Mouse (Mus musculus): ENCODE results near the gene Cdh12. TPM values are rescaled to one million over a fixed set of nuclear protein-coding genes. Genes with fewer than 3 reads are reported as not detected.

Gene Cdh12
- total and polyA plus RNA-seq, 3 experiments: 0.13 to 0.16 TPM; not detected in 1

GRCm38 (mm10) chr15:20642905-20643414, 193.9 kb downstream of the Cdh12 start:
- Histone ChIP-seq H3K4me2 (ENCODE audit: insufficient read depth, low read depth, poor library complexity, severe bottlenecking) (no peak overlapping the region), H3K9me3 (replicated peaks; ENCODE audit: low read length) (peaks cover 19% of the 10 kb centered on the region), H3K79me2 (replicated peaks; ENCODE audit: control insufficient read depth, extremely low read depth, insufficient read depth, poor library complexity, severe bottlenecking) (no peaks in the 10 kb centered on the region), H3K27ac (ENCODE audit: insufficient read depth, low read depth) (no peak overlapping the region), H3K4me3 (replicated peaks in 1 of 3; ENCODE audit: low read depth in 2 of 3, low read length in 2 of 3, poor library complexity in 1 of 3) (no peak overlapping the region), H3K9ac (ENCODE audit: insufficient read depth, low read depth) (no peak overlapping the region), H3K4me1 (ENCODE audit: control insufficient read depth in 1 of 2, insufficient read depth in 2 of 2) (no peaks in the 10 kb centered on the region), H3K36me3 (replicated peaks in 1 of 2; ENCODE audit: control insufficient read depth in 1 of 2, insufficient read depth in 1 of 2, low read length in 1 of 2) (no peaks in the 10 kb centered on the region), H3K27me3 (replicated peaks) (no peaks in the 10 kb centered on the region)
- dilution Hi-C loops (cut with MboI; ENCODE audit: extremely low pct_ligation_motif_present, extremely low pct_unique_long_range_greater_than_20kb, low sequenced_read_pairs): no loop called here
- no peak for DNase-seq (ENCODE audit: extremely low read depth)
- TF ChIP-seq MAFK (IDR thresholded peaks at IDR 0.05; ENCODE audit: insufficient replicate concordance, low read length) (no peak), RCOR1 (conservative IDR thresholded peaks at IDR 0.05; ENCODE audit: low read depth, low read length) (no peak), ELF1 (IDR thresholded peaks at IDR 0.05; ENCODE audit: low read depth, low read length) (no peak), CHD2 (IDR thresholded peaks at IDR 0.05; ENCODE audit: low read length) (no peak), POLR2A (IDR thresholded peaks at IDR 0.05; ENCODE audit: low read depth, low read length) (no peak)
- in situ Hi-C loops (cut with MboI; ENCODE audit: low pct_ligation_motif_present, low pct_unique_long_range_greater_than_20kb, low sequenced_read_pairs): no loop called here

- peaks cover 17% of the 10 kb centered on the region for H3K9me3 ChIP-seq (replicated peaks; ENCODE audit: low read length)
- no peak overlapping the region for H3K9ac ChIP-seq (ENCODE audit: insufficient read depth, low read depth)
- H3K27ac ChIP-seq (ENCODE audit: insufficient read depth, low read depth): no peak overlapping the region
- TF ChIP-seq MXI1 (IDR thresholded peaks at IDR 0.05; ENCODE audit: low read depth, low read length): no peak
- no peak for TF ChIP-seq E2F4 (IDR thresholded peaks at IDR 0.05; ENCODE audit: insufficient replicate concordance, low read depth, low read length)
- no peak for TF ChIP-seq BHLHE40 (IDR thresholded peaks at IDR 0.05; ENCODE audit: low read depth, low read length)
- TF ChIP-seq GABPA (IDR thresholded peaks at IDR 0.05; ENCODE audit: insufficient replicate concordance, low read depth, low read length): no peak
- TF ChIP-seq SMC3 (IDR thresholded peaks at IDR 0.05; ENCODE audit: low read depth, low read length): no peak
- no peak for TF ChIP-seq USF1 (IDR thresholded peaks at IDR 0.05; ENCODE audit: low read depth, low read length)
- TF ChIP-seq NRF1 (IDR thresholded peaks at IDR 0.05; ENCODE audit: low read depth, low read length): no peak
- no peak for TF ChIP-seq KAT2A (IDR thresholded peaks at IDR 0.05; ENCODE audit: insufficient replicate concordance, low read length)
- no peak overlapping the region for H3K4me3 ChIP-seq (replicated peaks in 1 of 3; ENCODE audit: low read depth in 2 of 3, low read length in 2 of 3, poor library complexity in 1 of 3)
- H3K79me2 ChIP-seq (replicated peaks; ENCODE audit: control insufficient read depth, extremely low read depth, insufficient read depth, poor library complexity, severe bottlenecking): no peaks in the 10 kb centered on the region
- no peaks in the 10 kb centered on the region for H3K4me1 ChIP-seq (ENCODE audit: control insufficient read depth in 1 of 2, insufficient read depth in 2 of 2)
- H3K36me3 ChIP-seq (replicated peaks in 1 of 2; ENCODE audit: control insufficient read depth in 1 of 2, insufficient read depth in 1 of 2, low read length in 1 of 2): no peaks in the 10 kb centered on the region
- in situ Hi-C loops (cut with MboI; ENCODE audit: low pct_ligation_motif_present, low pct_unique_long_range_greater_than_20kb, low sequenced_read_pairs): no loop called here
- dilution Hi-C loops (cut with MboI; ENCODE audit: extremely low pct_ligation_motif_present, extremely low pct_unique_long_range_greater_than_20kb, low sequenced_read_pairs): no loop called here
- DNase-seq (ENCODE audit: extremely low read depth): no peak
- H3K27me3 ChIP-seq (replicated peaks): no peaks in the 10 kb centered on the region
- no peak overlapping the region for H3K4me2 ChIP-seq (ENCODE audit: insufficient read depth, low read depth, poor library complexity, severe bottlenecking)
These were observed 211.2 kb downstream of the Cdh12 start for GRCm38 (mm10) chr15:20660221-20660620.

- in situ Hi-C loops (cut with MboI; ENCODE audit: low pct_ligation_motif_present, low pct_unique_long_range_greater_than_20kb, low sequenced_read_pairs) (no loop called here), dilution Hi-C loops (cut with MboI; ENCODE audit: extremely low pct_ligation_motif_present, extremely low pct_unique_long_range_greater_than_20kb, low sequenced_read_pairs) (no loop called here)
- no peak within 1 kb of the TSS for H3K27ac ChIP-seq (ENCODE audit: insufficient read depth, low read depth)
- H3K27me3 ChIP-seq (replicated peaks): no peaks in the 10 kb centered on the region
- no peaks in the 10 kb centered on the region for H3K79me2 ChIP-seq (replicated peaks; ENCODE audit: control insufficient read depth, extremely low read depth, insufficient read depth, poor library complexity, severe bottlenecking)
- no peak for DNase-seq (ENCODE audit: extremely low read depth)
- H3K36me3 ChIP-seq (replicated peaks in 1 of 2; ENCODE audit: control insufficient read depth in 1 of 2, insufficient read depth in 1 of 2, low read length in 1 of 2): no peaks in the 10 kb centered on the region
- H3K4me2 ChIP-seq (ENCODE audit: insufficient read depth, low read depth, poor library complexity, severe bottlenecking): no peak within 1 kb of the TSS
- peaks cover 14% of the 10 kb centered on the region for H3K9me3 ChIP-seq (replicated peaks; ENCODE audit: low read length)
- no peaks in the 10 kb centered on the region for H3K4me1 ChIP-seq (ENCODE audit: control insufficient read depth in 1 of 2, insufficient read depth in 2 of 2)
- H3K9ac ChIP-seq (ENCODE audit: insufficient read depth, low read depth): no peak within 1 kb of the TSS
- TF ChIP-seq ZC3H11A (IDR thresholded peaks at IDR 0.05; ENCODE audit: low read depth, low read length) (no peak), JUND (conservative IDR thresholded peaks at IDR 0.05; ENCODE audit: low read depth, low read length) (no peak), USF1 (IDR thresholded peaks at IDR 0.05; ENCODE audit: low read depth, low read length) (no peak), SIN3A (IDR thresholded peaks at IDR 0.05; ENCODE audit: low read length) (no peak), HCFC1 (IDR thresholded peaks at IDR 0.05; ENCODE audit: low read depth, low read length) (no peak), MAFK (IDR thresholded peaks at IDR 0.05; ENCODE audit: insufficient replicate concordance, low read length) (no peak), TCF12 (IDR thresholded peaks at IDR 0.05; ENCODE audit: low read depth, low read length) (no peak), JUN (IDR thresholded peaks at IDR 0.05; ENCODE audit: insufficient read depth, low read depth, low read length) (no peak)
- no peak within 1 kb of the TSS for H3K4me3 ChIP-seq (replicated peaks in 1 of 3; ENCODE audit: low read depth in 2 of 3, low read length in 2 of 3, poor library complexity in 1 of 3)
These were observed 217.6 kb downstream of the Cdh12 start, which contains the start of gene Acot10 for GRCm38 (mm10) chr15:20666650-20667049. Gene Acot10, minus strand, starts transcription at chr15:20666750.
